Mouse (Mus musculus) ES-E14 (cell line): ENCODE measurements around the gene Aurkaip1. TPM values are rescaled to one million over a fixed set of nuclear protein-coding genes. Genes with fewer than 3 reads are reported as not detected.

Experiments used
- DNase-seq: peaks from one replicate; pipeline ENCODE4 v3.0.0-alpha.2; 2013; ENCODE audit warnings: low read depth, low spot score
- H3K27ac ChIP-seq: 2 replicates; pipeline ENCODE4 v1.5.1; 2012; ENCODE audit warnings: low read depth, mild to moderate bottlenecking, low read length, moderate library complexity, mixed read lengths; ENCODE audit not compliant: poor library complexity, insufficient read depth, severe bottlenecking
- H3K36me3 ChIP-seq: 2 replicates; pipeline ENCODE4 v1.6.1; 2012; ENCODE audit warnings: mild to moderate bottlenecking, low read length, moderate library complexity, mixed read lengths; ENCODE audit not compliant: control insufficient read depth, poor library complexity, insufficient read depth, severe bottlenecking
- H3K4me1 ChIP-seq, 2 experiments: fragments of 150-350 bp in 1 of 2; sonication (generic) in 1 of 2; 2 replicates each; pipeline ENCODE4 v1.6.1; 2012; ENCODE audit warnings: low read length in 2 of 2, mild to moderate bottlenecking in 1 of 2, mixed read lengths in 1 of 2; ENCODE audit not compliant: control insufficient read depth in 2 of 2, insufficient read depth in 2 of 2, poor library complexity in 1 of 2
- H3K4me3 ChIP-seq, 2 experiments: fragments of 150-350 bp in 1 of 2; sonication (generic) in 1 of 2; 2 replicates each; pipeline ENCODE4 v1.5.1; 2012; ENCODE audit warnings: low read length in 2 of 2, low read depth in 1 of 2, mild to moderate bottlenecking in 1 of 2, mixed read lengths in 1 of 2; ENCODE audit not compliant: insufficient read depth in 1 of 2, poor library complexity in 1 of 2, severe bottlenecking in 1 of 2
- H3K9ac ChIP-seq: 2 replicates; pipeline ENCODE4 v1.6.1; 2012; ENCODE audit warnings: low read depth, mild to moderate bottlenecking, low read length, mixed read lengths; ENCODE audit not compliant: poor library complexity, insufficient read depth, severe bottlenecking
- H3K9me3 ChIP-seq: fragments of 150-350 bp; sonication (generic); 2 replicates; pipeline ENCODE4 v1.6.1; 2012; ENCODE audit warnings: low read depth, mild to moderate bottlenecking, low read length; ENCODE audit not compliant: control insufficient read depth, insufficient read depth
- CHD2 ChIP-seq: IDR thresholded peaks from 2 replicates; pipeline ENCODE4 v1.6.1; 2014; ENCODE audit warnings: mild to moderate bottlenecking, low read depth, low read length, inconsistent platforms
- HCFC1 ChIP-seq: IDR thresholded peaks from 2 replicates; pipeline ENCODE4 v1.6.1; 2012; ENCODE audit warnings: low read length, inconsistent platforms, borderline replicate concordance; ENCODE audit not compliant: insufficient read depth
- MAFK ChIP-seq: IDR thresholded peaks from 2 replicates; pipeline ENCODE4 v1.6.1; 2014; ENCODE audit warnings: mild to moderate bottlenecking, low read depth, low read length, inconsistent platforms; ENCODE audit not compliant: insufficient read depth
- ZC3H11A ChIP-seq: IDR thresholded peaks from 2 replicates; pipeline ENCODE4 v1.6.1; 2012; ENCODE audit warnings: low read depth, mild to moderate bottlenecking, inconsistent platforms, low read length, borderline replicate concordance
- ZNF384 ChIP-seq: IDR thresholded peaks from 2 replicates; pipeline ENCODE4 v1.6.1; 2012; ENCODE audit warnings: low read depth, low read length, inconsistent platforms
- in situ Hi-C, 2 experiments: fragments of 600-800 bp; cut with MboI; formaldehyde crosslinking; loops; one replicate each; pipeline ENCODE4 v1.15.1; 2025; ENCODE audit warnings: low sequenced_read_pairs in 2 of 2, inconsistent platforms in 1 of 2; ENCODE audit not compliant: unreplicated experiment in 2 of 2
- total RNA-seq: library from RNA; depleted of rRNA; stranded (reverse); fragments of 300-350 nt; gene quantifications from 2 replicates; pipeline ENCODE4 v1.2.3, GENCODE M21; 2012

The Aurkaip1 gene
- total RNA-seq, 1 experiment = 162 TPM

DNA sequence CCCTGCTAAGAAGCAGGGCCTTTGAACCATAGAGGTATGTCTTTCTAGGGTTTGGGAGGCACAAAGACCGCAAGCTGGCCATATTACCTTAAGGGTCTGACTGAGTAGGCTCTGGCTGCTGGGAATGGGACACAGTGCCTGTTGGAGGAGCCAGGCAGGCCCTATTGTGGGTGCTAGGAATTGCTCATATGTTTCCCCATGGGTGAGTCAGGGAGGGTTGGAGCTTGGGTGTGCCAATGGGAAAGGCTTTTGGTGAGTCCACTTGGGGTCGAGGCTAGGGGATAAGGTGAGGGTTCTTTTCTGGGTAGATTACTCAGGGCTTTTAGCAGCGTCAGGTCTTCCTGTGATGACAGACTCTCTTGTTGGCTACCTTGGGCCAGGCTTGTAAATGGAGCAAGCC, 20.3 kb downstream of the Aurkaip1 start:
- no peak overlapping the region for H3K9ac ChIP-seq
- DNase-seq = no peak
- peaks cover 5 to 9% of the 10 kb centered on the region in 2 experiments; a peak in 3 of 4 replicates for H3K4me1 ChIP-seq
- H3K36me3 ChIP-seq = peaks cover 14% of the 10 kb centered on the region; the same call in 1 of the 2 replicates
- no peak overlapping the region for H3K4me3 ChIP-seq
- TF ChIP-seq CHD2 = no peak
- no peak for TF ChIP-seq ZC3H11A
- no peak for TF ChIP-seq HCFC1
- no peak for TF ChIP-seq MAFK
- TF ChIP-seq ZNF384 = no peak
- H3K27ac ChIP-seq = no peak overlapping the region
- H3K9me3 ChIP-seq = no peaks in the 10 kb centered on the region
- in situ Hi-C loops = no loop called here

DNA sequence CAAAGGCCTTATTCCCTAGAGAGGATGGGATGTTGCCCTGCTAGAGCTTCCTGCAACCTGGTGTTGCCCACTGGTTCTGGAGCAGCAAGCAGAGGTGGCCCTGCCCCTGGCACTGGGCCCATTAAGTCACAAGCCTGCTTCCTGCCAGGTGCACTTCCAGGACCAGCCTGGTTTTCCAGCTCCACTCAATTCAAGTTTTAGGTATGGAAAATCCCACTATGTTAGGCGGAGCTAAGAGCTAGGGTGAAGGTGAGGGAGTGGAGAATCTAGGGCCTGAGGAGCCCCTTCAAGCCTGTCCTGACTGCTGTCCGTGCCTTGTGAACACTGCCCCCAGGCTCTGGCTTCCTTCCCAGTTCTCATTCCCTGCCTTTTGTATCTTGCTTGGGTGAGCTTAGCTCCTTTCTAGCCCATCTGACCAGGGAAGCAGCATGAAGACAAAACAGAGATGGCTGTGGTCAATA, 20.9 kb downstream of the Aurkaip1 start:
- DNase-seq = no peak
- in situ Hi-C loops = no loop called here
- Histone ChIP-seq H3K36me3 (peaks cover 19% of the 10 kb centered on the region; the same call in 1 of the 2 replicates), H3K9ac (no peak overlapping the region), H3K4me1 (peaks cover 5 to 6% of the 10 kb centered on the region in 2 experiments; a peak in 2 of 4 replicates), H3K27ac (no peak overlapping the region), H3K9me3 (no peaks in the 10 kb centered on the region), H3K4me3 (no peak overlapping the region)
- TF ChIP-seq HCFC1 (no peak), MAFK (no peak)

DNA sequence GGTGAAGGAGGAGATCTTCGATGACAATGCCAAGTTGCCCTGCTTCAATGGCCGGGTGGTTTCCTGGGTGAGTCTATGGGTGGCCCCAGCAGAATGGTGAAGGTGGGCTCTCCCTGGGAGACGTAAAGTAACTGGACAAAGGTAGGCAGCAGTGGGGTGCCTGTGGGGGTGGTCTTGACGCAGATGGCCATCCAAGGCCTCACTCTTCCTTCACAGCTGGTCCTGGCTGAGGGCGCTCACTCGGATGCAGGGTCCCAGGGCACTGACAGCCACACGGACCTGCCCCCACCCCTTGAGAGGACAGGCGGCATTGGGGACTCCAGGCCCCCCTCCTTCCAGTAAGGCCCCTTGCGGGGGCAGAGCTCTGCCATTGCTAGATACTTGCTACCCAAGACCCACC, 22.3 kb downstream of the Aurkaip1 start:
- no peak for TF ChIP-seq HCFC1
- no peak for TF ChIP-seq ZC3H11A
- TF ChIP-seq CHD2 = no peak
- no peak for TF ChIP-seq MAFK
- no peak for TF ChIP-seq ZNF384
- Histone ChIP-seq H3K27ac (no peak overlapping the region), H3K36me3 (peaks cover 21% of the 10 kb centered on the region; the same call in 1 of the 2 replicates), H3K9me3 (no peaks in the 10 kb centered on the region), H3K4me1 (peaks cover 3% of the 10 kb centered on the region in 2 experiments; a peak in 2 of 4 replicates), H3K9ac (no peak overlapping the region), H3K4me3 (no peak overlapping the region)
- in situ Hi-C loops = no loop called here
- no peak for DNase-seq

DNA sequence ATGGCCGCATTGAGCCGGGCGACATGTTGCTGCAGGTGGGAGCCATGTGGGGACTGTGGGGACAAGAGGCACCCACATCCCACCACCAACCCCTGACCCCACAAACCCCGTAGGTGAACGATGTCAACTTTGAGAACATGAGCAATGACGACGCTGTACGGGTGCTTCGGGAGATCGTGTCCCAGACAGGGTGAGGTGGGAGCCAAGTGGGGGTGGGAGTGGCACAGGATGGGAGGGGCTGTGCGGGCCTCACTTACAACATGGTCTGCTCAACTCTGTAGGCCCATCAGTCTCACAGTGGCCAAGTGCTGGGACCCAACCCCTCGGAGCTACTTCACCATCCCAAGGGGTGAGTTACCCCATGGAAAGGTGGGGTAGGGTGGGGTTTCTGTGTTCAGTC, 23.9 kb downstream of the Aurkaip1 start:
- Histone ChIP-seq H3K27ac (no peak overlapping the region), H3K36me3 (peaks cover 28% of the 10 kb centered on the region; the same call in 1 of the 2 replicates)

DNA sequence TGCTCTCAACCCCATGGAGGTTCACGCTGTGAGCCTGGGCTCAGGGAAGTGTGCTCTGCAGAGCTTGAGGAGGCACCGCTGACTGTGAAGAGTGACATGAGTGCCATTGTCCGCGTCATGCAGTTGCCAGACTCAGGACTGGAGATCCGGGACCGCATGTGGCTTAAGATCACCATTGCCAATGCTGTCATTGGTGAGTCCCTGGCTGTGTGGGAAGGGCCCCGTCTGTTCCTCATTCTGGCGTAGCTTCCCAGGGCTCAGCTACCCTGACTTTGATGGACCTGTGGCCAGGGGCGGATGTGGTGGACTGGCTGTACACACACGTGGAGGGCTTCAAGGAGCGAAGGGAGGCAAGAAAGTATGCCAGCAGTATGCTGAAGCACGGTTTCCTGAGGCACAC, 25.0 kb downstream of the Aurkaip1 start:
- in situ Hi-C loops = no loop called here
- no peak overlapping the region for H3K27ac ChIP-seq
- no peak overlapping the region for H3K9ac ChIP-seq
- no peak for DNase-seq
- no peak overlapping the region for H3K4me3 ChIP-seq
- peaks cover 35% of the 10 kb centered on the region; the same call in 1 of the 2 replicates for H3K36me3 ChIP-seq
- H3K9me3 ChIP-seq = no peaks in the 10 kb centered on the region
- no peak for TF ChIP-seq MAFK
- no peak for TF ChIP-seq ZNF384
- no peak for TF ChIP-seq CHD2
- no peak for TF ChIP-seq HCFC1
- TF ChIP-seq ZC3H11A = no peak
- H3K4me1 ChIP-seq = no peaks in the 10 kb centered on the region; a peak in 1 of 4 replicates

More for the DNA sequence above, 23.9 kb downstream of the Aurkaip1 start:
- no peak overlapping the region for H3K9ac ChIP-seq
- TF ChIP-seq HCFC1 (no peak), ZC3H11A (no peak), ZNF384 (no peak), MAFK (no peak), CHD2 (no peak)
- in situ Hi-C loops = no loop called here
- no peak for DNase-seq
- H3K4me3 ChIP-seq = no peak overlapping the region
- no peaks in the 10 kb centered on the region; a peak in 1 of 4 replicates for H3K4me1 ChIP-seq
- no peaks in the 10 kb centered on the region for H3K9me3 ChIP-seq
